Mouse (Mus musculus) heart, embryonic 12.5 days (tissue): ENCODE measurements around the gene Psmc3. TPM values are rescaled to one million over a fixed set of nuclear protein-coding genes. Genes with fewer than 3 reads are reported as not detected.

Source experiments
- ATAC-seq: fragments of 200-750 bp; cut with Nextera tagmentation; 2 replicates; pipeline ENCODE4 v1.8.0; 2017; ENCODE audit warnings: moderate TSS enrichment, moderate library complexity; ENCODE audit not compliant: insufficient number of reproducible peaks, low FRiP score
- H3K27ac ChIP-seq: fragments of 300-500 bp; sonication (generic); 2 replicates; pipeline ENCODE4 v1.5.1; 2016; ENCODE audit warnings: mild to moderate bottlenecking, moderate library complexity; ENCODE audit not compliant: poor library complexity, severe bottlenecking
- H3K27me3 ChIP-seq: fragments of 300-500 bp; sonication (generic); replicated peaks from 2 replicates; pipeline ENCODE4 v1.6.1; 2016; ENCODE audit warnings: mild to moderate bottlenecking, moderate library complexity
- H3K36me3 ChIP-seq: fragments of 300-500 bp; sonication (generic); 2 replicates; pipeline ENCODE4 v1.6.1; 2016; ENCODE audit warnings: mild to moderate bottlenecking, moderate library complexity
- H3K4me1 ChIP-seq: fragments of 300-500 bp; sonication (generic); replicated peaks from 2 replicates; pipeline ENCODE4 v1.6.1; 2016; ENCODE audit warnings: mild to moderate bottlenecking
- H3K4me2 ChIP-seq: fragments of 300-500 bp; sonication (generic); 2 replicates; pipeline ENCODE4 v1.6.1; 2016; ENCODE audit warnings: mild to moderate bottlenecking, moderate library complexity
- H3K4me3 ChIP-seq: fragments of 300-500 bp; sonication (generic); 2 replicates; pipeline ENCODE4 v1.5.1; 2016; ENCODE audit warnings: mild to moderate bottlenecking
- H3K9ac ChIP-seq: fragments of 300-500 bp; sonication (generic); 2 replicates; pipeline ENCODE4 v1.6.1; 2016; ENCODE audit warnings: mild to moderate bottlenecking, moderate library complexity
- H3K9me3 ChIP-seq: fragments of 300-500 bp; sonication (generic); replicated peaks from 2 replicates; pipeline ENCODE4 v1.6.1; 2016; ENCODE audit warnings: mild to moderate bottlenecking, moderate library complexity
- WGBS: fragments of 180-500 bp; shearing (Covaris S2); methylation state at CpG from one replicate; pipeline ENCODE4 v1.1.7; 2016; 5-methylcytosine and 5-hydroxymethylcytosine counted together
- polyA plus RNA-seq: library from polyadenylated mRNA; unstranded; fragments of >200 nt; fragmentation: Nextera tagmentation; extraction: Ambion mirVana; gene quantifications from 2 replicates; pipeline ENCODE4 v1.2.1, GENCODE M21; 2016

The Psmc3 gene
- polyA plus RNA-seq, 1 experiment from 2014 or later, result 252 TPM

DNA sequence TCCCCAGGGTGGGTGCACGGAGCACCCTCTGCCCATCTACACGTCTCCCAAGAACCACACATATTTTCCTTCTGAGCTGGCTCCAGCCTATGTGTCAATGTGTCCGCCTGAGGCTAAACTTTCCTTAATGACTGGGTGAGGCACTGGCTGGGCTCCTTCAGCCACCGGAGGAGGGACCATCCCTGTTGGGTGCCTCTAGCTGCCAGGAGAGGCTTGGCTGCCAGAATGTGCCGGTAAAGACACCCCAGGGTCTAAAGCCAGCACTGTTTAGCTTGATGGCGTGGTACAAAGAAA is 15.0 kb downstream of the Psmc3 start:
- Histone ChIP-seq H3K9ac (peak overlapping the region; percentile 67), H3K4me3 (peak overlapping the region; percentile 70), H3K27ac (no peak overlapping the region), H3K27me3 (no peaks in the 10 kb centered on the region), H3K4me2 (peak overlapping the region; percentile 77), H3K9me3 (no peaks in the 10 kb centered on the region), H3K36me3 (peaks cover 30% of the 10 kb centered on the region), H3K4me1 (peaks cover 24% of the 10 kb centered on the region)
- ATAC-seq, result no peak
- 43% methylated on average over 6 of the region's 6 CpGs for WGBS

- peak; percentile 0; the same call in 1 of the 2 replicates for ATAC-seq
- Histone ChIP-seq H3K4me3 (peak overlapping the region; percentile 70), H3K4me2 (peak overlapping the region; percentile 77), H3K9me3 (no peaks in the 10 kb centered on the region), H3K9ac (peak overlapping the region; percentile 67), H3K4me1 (peaks cover 24% of the 10 kb centered on the region), H3K27me3 (no peaks in the 10 kb centered on the region), H3K36me3 (peaks cover 24% of the 10 kb centered on the region), H3K27ac (peak overlapping the region; percentile 80)
- 5% methylated on average over 14 of the region's 14 CpGs for WGBS
Measured at GRCm38 (mm10) chr2:91069306-91070000, 15.6 kb downstream of the Psmc3 start.

GRCm38 (mm10) chr2:91070076-91070800 is 16.4 kb downstream of the Psmc3 start, which contains the start of gene Slc39a13:
Gene Slc39a13, minus strand, starts transcription at chr2:91070417.
- H3K9me3 ChIP-seq, result no peaks in the 10 kb centered on the region
- peak within 1 kb of the TSS; percentile 70 for H3K4me3 ChIP-seq
- peaks cover 17% of the 10 kb centered on the region for H3K36me3 ChIP-seq
- peaks cover 24% of the 10 kb centered on the region for H3K4me1 ChIP-seq
- H3K27ac ChIP-seq, result peak within 1 kb of the TSS; percentile 80
- peak; percentile 97 for ATAC-seq
- under 1% methylated on average over 69 of the region's 69 CpGs for WGBS
- peak within 1 kb of the TSS; percentile 67 for H3K9ac ChIP-seq
- peak within 1 kb of the TSS; percentile 77 for H3K4me2 ChIP-seq
- no peaks in the 10 kb centered on the region for H3K27me3 ChIP-seq

DNA sequence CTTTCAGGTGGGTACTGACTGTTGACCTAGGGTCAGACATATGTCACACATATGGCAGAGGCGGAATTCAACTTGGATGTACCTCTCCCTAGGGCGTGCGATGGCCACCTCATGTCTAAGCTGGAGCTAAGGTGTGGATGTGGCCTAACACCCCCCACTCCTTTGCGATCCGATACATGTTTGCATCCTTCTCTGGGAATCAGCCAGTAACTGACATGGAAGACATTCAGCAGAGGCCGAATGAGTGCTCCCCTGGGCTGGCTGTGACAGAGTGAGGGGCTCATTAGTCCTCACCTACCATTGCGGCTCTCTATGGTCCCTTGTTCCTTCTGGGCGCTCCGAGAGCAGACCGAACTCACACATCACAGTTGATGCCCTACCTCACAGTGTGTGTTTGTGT is 17.2 kb downstream of the Psmc3 start:
- H3K9ac ChIP-seq, result 0 out of 2 replicates have a peak overlapping the region, but pooled peaks have one; percentile 36
- no peaks in the 10 kb centered on the region for H3K9me3 ChIP-seq
- no peaks in the 10 kb centered on the region for H3K27me3 ChIP-seq
- peaks cover 21% of the 10 kb centered on the region for H3K4me1 ChIP-seq
- ATAC-seq, result no peak
- peak overlapping the region; percentile 80; the same call in 1 of the 2 replicates for H3K27ac ChIP-seq
- WGBS, result 84% methylated on average over 10 of the region's 10 CpGs
- peak overlapping the region; percentile 70 for H3K4me3 ChIP-seq
- peaks cover 10% of the 10 kb centered on the region for H3K36me3 ChIP-seq
- peak overlapping the region; percentile 77 for H3K4me2 ChIP-seq

GRCm38 (mm10) chr2:91072092-91072491 is 18.3 kb downstream of the Psmc3 start:
- Histone ChIP-seq H3K36me3 (peaks cover 6% of the 10 kb centered on the region), H3K4me2 (no peak overlapping the region), H3K4me1 (peaks cover 21% of the 10 kb centered on the region), H3K27ac (no peak overlapping the region), H3K9ac (no peak overlapping the region), H3K27me3 (no peaks in the 10 kb centered on the region), H3K4me3 (no peak overlapping the region), H3K9me3 (no peaks in the 10 kb centered on the region)
- WGBS, result 40% methylated on average over 1 of the region's 1 CpGs
- no peak for ATAC-seq

DNA sequence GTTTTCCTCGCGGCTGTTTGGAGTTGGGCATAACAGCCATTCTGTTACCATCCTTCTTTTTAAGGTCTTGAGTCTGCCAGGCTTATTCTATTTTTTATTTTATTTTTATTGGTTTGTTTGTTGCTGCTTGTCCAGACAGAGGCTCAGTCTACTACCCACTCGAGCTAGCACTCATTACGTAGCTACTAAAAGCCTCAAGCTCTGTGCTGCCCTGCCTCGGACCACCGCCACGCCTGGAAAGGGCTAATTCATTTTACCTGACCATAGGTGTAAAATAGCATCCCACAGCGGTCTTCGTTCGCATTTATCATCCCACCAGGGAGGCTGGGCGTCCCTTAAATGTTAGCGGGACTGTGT is 24.1 kb downstream of the Psmc3 start:
- ATAC-seq, result no peak
- Histone ChIP-seq H3K9ac (peak overlapping the region; percentile 80), H3K9me3 (no peaks in the 10 kb centered on the region), H3K27ac (no peak overlapping the region), H3K27me3 (no peaks in the 10 kb centered on the region), H3K4me3 (peak overlapping the region; percentile 64), H3K4me2 (peak overlapping the region; percentile 95), H3K36me3 (no peaks in the 10 kb centered on the region), H3K4me1 (peaks cover 6% of the 10 kb centered on the region; the same call in 1 of the 2 replicates)
- 19% methylated on average over 12 of the region's 12 CpGs for WGBS

- ATAC-seq, result peak; percentile 49
- peak overlapping the region; percentile 64 for H3K4me3 ChIP-seq
- no peaks in the 10 kb centered on the region for H3K27me3 ChIP-seq
- H3K9me3 ChIP-seq, result no peaks in the 10 kb centered on the region
- H3K4me1 ChIP-seq, result peaks cover 6% of the 10 kb centered on the region; the same call in 1 of the 2 replicates
- H3K36me3 ChIP-seq, result no peaks in the 10 kb centered on the region
- 2% methylated on average over 20 of the region's 36 CpGs for WGBS
- H3K9ac ChIP-seq, result peak overlapping the region; percentile 80
- H3K27ac ChIP-seq, result no peak overlapping the region
- H3K4me2 ChIP-seq, result peak overlapping the region; percentile 95
Measured at GRCm38 (mm10) chr2:91078314-91079025, 24.7 kb downstream of the Psmc3 start.

GRCm38 (mm10) chr2:91079026-91079384 is 25.2 kb downstream of the Psmc3 start:
- Histone ChIP-seq H3K27ac (no peak overlapping the region), H3K4me3 (peak overlapping the region; percentile 64), H3K9me3 (no peaks in the 10 kb centered on the region), H3K4me1 (peaks cover 6% of the 10 kb centered on the region; the same call in 1 of the 2 replicates), H3K27me3 (no peaks in the 10 kb centered on the region), H3K36me3 (no peaks in the 10 kb centered on the region), H3K9ac (peak overlapping the region; percentile 80), H3K4me2 (peak overlapping the region; percentile 95)
- no peak for ATAC-seq
- 23% methylated on average over 5 of the region's 5 CpGs for WGBS

GRCm38 (mm10) chr2:91080784-91081513 is 27.1 kb downstream of the Psmc3 start:
- no peak overlapping the region for H3K9ac ChIP-seq
- H3K9me3 ChIP-seq, result no peaks in the 10 kb centered on the region
- ATAC-seq, result no peak
- no peaks in the 10 kb centered on the region for H3K27me3 ChIP-seq
- no peak overlapping the region for H3K4me3 ChIP-seq
- H3K27ac ChIP-seq, result no peak overlapping the region
- WGBS, result 76% methylated on average over 8 of the region's 8 CpGs
- H3K36me3 ChIP-seq, result no peaks in the 10 kb centered on the region
- H3K4me2 ChIP-seq, result no peak overlapping the region
- H3K4me1 ChIP-seq, result peaks cover 6% of the 10 kb centered on the region; the same call in 1 of the 2 replicates

- Histone ChIP-seq H3K27ac (no peak within 1 kb of the TSS), H3K9ac (0 out of 2 replicates have a peak within 1 kb of the TSS, but pooled peaks have one; percentile 22), H3K36me3 (no peaks in the 10 kb centered on the region), H3K4me3 (no peak within 1 kb of the TSS), H3K4me1 (peaks cover 6% of the 10 kb centered on the region; the same call in 1 of the 2 replicates), H3K27me3 (no peaks in the 10 kb centered on the region), H3K4me2 (no peak within 1 kb of the TSS), H3K9me3 (no peaks in the 10 kb centered on the region)
- no peak for ATAC-seq
- WGBS, result 81% methylated on average over 13 of the region's 13 CpGs
Measured at GRCm38 (mm10) chr2:91081775-91082695, 28.2 kb downstream of the Psmc3 start, which contains the start of gene Spi1. Gene Spi1, plus strand, starts transcription at chr2:91082390.
